Mouse (Mus musculus) small intestine, adult 2 months (tissue): ENCODE results near the gene Mtap. TPM values are rescaled to one million over a fixed set of nuclear protein-coding genes. Genes with fewer than 3 reads are reported as not detected.

Experiments
- H3K27ac ChIP-seq: fragments of 200-500 bp; 2 replicates; pipeline ENCODE4 v1.5.1; 2012; ENCODE audit warnings: low read depth, low read length, control low read depth, inconsistent platforms; ENCODE audit not compliant: insufficient read depth
- H3K27me3 ChIP-seq: fragments of 200-500 bp; 2 replicates; pipeline ENCODE4 v1.6.1; 2012; ENCODE audit warnings: mild to moderate bottlenecking, moderate library complexity, low read length, inconsistent platforms; ENCODE audit not compliant: control insufficient read depth, insufficient read depth
- H3K36me3 ChIP-seq: fragments of 200-500 bp; 2 replicates; pipeline ENCODE4 v1.6.1; 2012; ENCODE audit warnings: mild to moderate bottlenecking, low read length, control low read depth, inconsistent platforms; ENCODE audit not compliant: control insufficient read depth, insufficient read depth
- H3K4me1 ChIP-seq: fragments of 200-500 bp; 2 replicates; pipeline ENCODE4 v1.6.1; 2012; ENCODE audit warnings: low read length, inconsistent platforms, mixed read lengths; ENCODE audit not compliant: control insufficient read depth, insufficient read depth, insufficient read length
- H3K4me3 ChIP-seq: fragments of 200-500 bp; 2 replicates; pipeline ENCODE4 v1.5.1; 2012; ENCODE audit warnings: low read depth, mild to moderate bottlenecking, control low read depth, inconsistent platforms, low read length, moderate library complexity
- CTCF ChIP-seq: fragments of 200-500 bp; IDR thresholded peaks from 2 replicates; pipeline ENCODE4 v1.5.1; 2012; ENCODE audit warnings: low read depth, mild to moderate bottlenecking, control low read depth, inconsistent platforms, low read length, moderate library complexity, mixed read lengths; ENCODE audit not compliant: insufficient replicate concordance, insufficient read length; ENCODE audit errors: extremely low read depth
- POLR2A ChIP-seq: fragments of 200-500 bp; IDR thresholded peaks from 2 replicates; pipeline ENCODE4 v1.6.1; 2012; ENCODE audit warnings: low read depth, mild to moderate bottlenecking, control low read depth, inconsistent platforms, low read length, moderate library complexity
- WGBS: fragments of 180-500 bp; shearing (Covaris S2); methylation state at CpG from one replicate; pipeline ENCODE4 v1.1.7; 2018; 5-methylcytosine and 5-hydroxymethylcytosine counted together
- polyA plus RNA-seq: library from polyadenylated mRNA; depleted of rRNA; stranded (reverse); fragments of >200 nt; gene quantifications from 2 replicates; pipeline ENCODE4 v1.2.3, GENCODE M21; 2012

Mtap gene
- polyA plus RNA-seq, 1 experiment = 0.87 TPM

DNA sequence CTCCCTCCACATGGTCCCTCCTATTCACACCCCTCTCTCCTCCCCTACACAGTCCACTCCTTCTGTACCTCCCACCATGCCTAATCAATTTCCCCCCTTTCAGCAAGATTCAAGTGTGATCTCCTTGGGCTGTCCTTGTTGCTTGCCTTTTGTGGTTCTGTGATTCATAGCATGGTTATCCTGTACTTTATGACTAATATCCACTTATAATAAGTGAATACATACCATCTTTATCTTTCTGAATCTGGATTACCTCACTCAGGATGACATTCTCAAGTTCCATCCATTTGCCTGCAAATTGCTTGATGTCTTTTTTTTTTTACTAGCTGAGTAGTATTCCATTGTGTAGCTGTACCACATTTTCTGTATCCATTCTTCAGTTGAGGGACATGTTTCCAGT lies 12.3 kb downstream of the Mtap start:
- no peaks in the 10 kb centered on the region for H3K4me1 ChIP-seq
- H3K27ac ChIP-seq = no peak overlapping the region
- no peaks in the 10 kb centered on the region; the same call in 1 of the 2 replicates for H3K36me3 ChIP-seq
- TF ChIP-seq CTCF (no peak), POLR2A (no peak)
- H3K27me3 ChIP-seq = no peaks in the 10 kb centered on the region
- no peak overlapping the region for H3K4me3 ChIP-seq

DNA sequence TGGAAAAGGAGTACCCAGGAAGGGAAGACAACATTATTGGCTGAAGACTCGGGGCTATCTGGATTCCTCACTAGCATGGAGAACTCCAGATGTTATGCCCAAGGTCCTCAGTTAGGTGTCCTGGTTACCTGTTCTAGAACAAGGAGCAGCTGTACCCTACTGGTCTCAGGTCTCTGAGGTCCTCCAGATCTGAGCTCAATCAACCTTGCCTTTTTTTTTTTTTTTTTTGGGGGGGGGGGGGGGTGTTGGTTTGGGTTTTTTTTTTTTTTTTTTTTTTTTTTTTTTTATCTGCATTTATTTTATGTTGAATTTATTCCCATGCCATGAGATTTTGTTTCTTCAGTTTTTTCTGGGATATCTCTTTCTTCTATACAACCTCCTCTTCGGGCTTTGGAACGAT lies 24.5 kb downstream of the Mtap start:
- TF ChIP-seq POLR2A (no peak), CTCF (no peak)
- Histone ChIP-seq H3K4me1 (no peaks in the 10 kb centered on the region), H3K4me3 (no peak overlapping the region), H3K27me3 (no peaks in the 10 kb centered on the region), H3K36me3 (peaks cover 12% of the 10 kb centered on the region), H3K27ac (no peak overlapping the region)
- WGBS = 96% methylated on average over 3 of the region's 3 CpGs

DNA sequence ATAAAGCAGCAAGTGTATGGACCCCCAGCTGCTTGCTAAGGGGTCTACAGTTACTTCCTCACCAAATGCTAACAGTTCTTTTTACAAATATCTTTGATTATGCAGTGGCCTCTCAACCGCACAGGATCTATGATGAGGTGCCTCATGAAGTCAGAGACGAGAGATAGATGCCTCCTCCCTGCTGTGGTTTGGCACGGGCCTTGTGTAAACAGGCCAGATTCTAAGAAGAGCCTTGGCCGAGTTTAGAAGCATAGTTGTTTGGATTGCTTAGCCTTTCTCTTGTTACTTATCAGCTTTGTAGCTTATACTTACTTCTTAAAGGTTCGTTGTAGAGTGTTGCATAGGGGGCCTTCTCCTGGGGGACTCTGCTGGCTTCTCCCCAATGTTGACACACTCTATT lies 25.6 kb downstream of the Mtap start:
- H3K4me1 ChIP-seq = no peaks in the 10 kb centered on the region
- TF ChIP-seq CTCF (no peak), POLR2A (no peak)
- 66% methylated on average over 5 of the region's 5 CpGs for WGBS
- no peak overlapping the region for H3K27ac ChIP-seq
- H3K4me3 ChIP-seq = no peak overlapping the region
- peaks cover 12% of the 10 kb centered on the region for H3K36me3 ChIP-seq
- no peaks in the 10 kb centered on the region for H3K27me3 ChIP-seq

DNA sequence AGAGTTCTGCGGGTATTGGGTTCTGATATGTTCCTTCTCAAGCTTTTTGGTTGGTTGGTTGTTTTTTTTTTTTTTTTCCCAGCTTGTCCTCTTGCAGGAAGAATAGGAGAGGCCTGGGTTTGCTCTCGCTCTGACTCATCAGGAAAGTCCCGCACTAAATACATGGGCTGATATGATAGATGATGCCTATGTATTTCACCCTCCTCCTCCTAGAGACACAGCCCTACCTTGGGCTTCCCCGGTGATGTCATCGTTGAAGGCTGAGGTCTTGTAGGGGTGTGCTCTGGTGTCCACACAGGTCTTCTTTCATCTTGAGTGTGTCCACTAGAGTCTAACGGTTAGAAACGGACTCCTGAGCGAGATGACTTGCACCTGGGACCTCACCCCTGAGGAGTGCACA lies 26.7 kb downstream of the Mtap start:
- WGBS = 91% methylated on average over 8 of the region's 8 CpGs
- H3K4me3 ChIP-seq = no peak overlapping the region
- no peak overlapping the region for H3K27ac ChIP-seq
- no peaks in the 10 kb centered on the region for H3K4me1 ChIP-seq
- no peak for TF ChIP-seq POLR2A
- no peak for TF ChIP-seq CTCF
- H3K27me3 ChIP-seq = no peaks in the 10 kb centered on the region
- H3K36me3 ChIP-seq = peaks cover 9% of the 10 kb centered on the region

DNA sequence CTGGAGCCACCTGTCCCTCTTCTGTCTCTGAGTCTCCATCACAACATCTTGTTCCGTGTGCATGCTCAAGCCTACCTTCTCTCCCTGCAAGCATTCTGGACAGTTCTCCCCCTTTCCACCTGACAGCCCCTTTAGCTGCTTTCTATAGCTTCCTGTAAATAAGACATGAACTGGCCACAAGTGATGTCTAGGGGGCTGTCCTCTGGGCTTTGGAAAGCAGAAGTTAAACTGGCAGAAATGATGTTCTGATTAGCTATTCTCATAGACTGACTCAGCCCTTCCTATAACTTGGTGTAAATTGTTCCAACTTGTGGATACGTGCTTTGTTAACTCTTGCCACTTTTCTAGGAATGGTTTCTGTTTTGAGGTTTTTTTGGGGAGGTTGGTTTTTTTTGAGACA lies 27.8 kb downstream of the Mtap start:
- no peak overlapping the region for H3K27ac ChIP-seq
- H3K4me1 ChIP-seq = no peaks in the 10 kb centered on the region
- peaks cover 9% of the 10 kb centered on the region for H3K36me3 ChIP-seq
- TF ChIP-seq POLR2A (no peak), CTCF (no peak)
- no peak overlapping the region for H3K4me3 ChIP-seq
- no peaks in the 10 kb centered on the region for H3K27me3 ChIP-seq
- WGBS = 93% methylated on average over 2 of the region's 2 CpGs

DNA sequence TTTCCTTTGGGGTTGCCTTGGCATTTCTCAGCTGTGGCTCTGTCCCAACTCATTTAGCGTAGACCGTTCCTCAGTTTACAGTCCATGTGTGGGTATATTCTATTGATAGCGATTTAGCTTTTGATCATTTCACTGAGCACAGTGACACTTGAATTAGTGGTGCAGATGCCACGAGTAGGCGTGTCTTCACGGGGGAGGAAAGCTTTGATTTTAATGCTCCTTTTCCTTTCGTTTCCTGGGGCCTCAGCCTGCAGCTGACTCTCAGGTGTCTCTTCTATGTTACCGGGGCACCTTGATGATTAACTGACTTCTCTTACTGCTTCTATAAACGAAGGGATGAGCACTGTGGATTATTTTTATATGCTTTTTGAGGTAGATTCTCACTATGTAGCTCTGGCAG lies 32.0 kb downstream of the Mtap start:
- 87% methylated on average over 9 of the region's 9 CpGs for WGBS

DNA sequence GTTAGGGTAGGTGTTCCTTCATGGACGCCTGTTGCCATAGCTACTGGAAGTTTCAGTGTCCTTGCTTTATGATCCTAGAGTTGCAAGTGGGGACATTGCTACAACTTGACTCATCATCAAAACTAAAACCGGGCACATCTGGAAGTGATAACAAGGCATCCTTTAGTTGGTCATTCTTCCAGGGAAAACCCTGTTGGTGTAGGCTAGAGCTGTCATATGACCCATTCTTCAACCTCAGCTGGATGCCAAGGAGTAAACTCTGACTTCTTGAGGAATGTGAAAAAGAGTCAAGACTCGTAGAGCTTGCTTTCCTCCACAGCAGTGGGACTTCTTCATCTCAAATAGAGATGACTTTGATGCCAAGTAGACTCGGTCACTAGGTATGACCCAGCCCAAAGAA lies 32.8 kb downstream of the Mtap start:
- no peak overlapping the region for H3K27ac ChIP-seq
- WGBS = 86% methylated on average over 4 of the region's 4 CpGs
- H3K4me1 ChIP-seq = no peaks in the 10 kb centered on the region
- no peaks in the 10 kb centered on the region for H3K27me3 ChIP-seq
- no peak overlapping the region for H3K4me3 ChIP-seq
- TF ChIP-seq POLR2A = no peak
- TF ChIP-seq CTCF = no peak
- peaks cover 16% of the 10 kb centered on the region for H3K36me3 ChIP-seq

More for the DNA sequence above, 32.0 kb downstream of the Mtap start:
- H3K4me3 ChIP-seq = no peak overlapping the region
- no peaks in the 10 kb centered on the region for H3K27me3 ChIP-seq
- TF ChIP-seq POLR2A = no peak
- H3K27ac ChIP-seq = no peak overlapping the region
- H3K4me1 ChIP-seq = no peaks in the 10 kb centered on the region
- peaks cover 14% of the 10 kb centered on the region for H3K36me3 ChIP-seq

DNA sequence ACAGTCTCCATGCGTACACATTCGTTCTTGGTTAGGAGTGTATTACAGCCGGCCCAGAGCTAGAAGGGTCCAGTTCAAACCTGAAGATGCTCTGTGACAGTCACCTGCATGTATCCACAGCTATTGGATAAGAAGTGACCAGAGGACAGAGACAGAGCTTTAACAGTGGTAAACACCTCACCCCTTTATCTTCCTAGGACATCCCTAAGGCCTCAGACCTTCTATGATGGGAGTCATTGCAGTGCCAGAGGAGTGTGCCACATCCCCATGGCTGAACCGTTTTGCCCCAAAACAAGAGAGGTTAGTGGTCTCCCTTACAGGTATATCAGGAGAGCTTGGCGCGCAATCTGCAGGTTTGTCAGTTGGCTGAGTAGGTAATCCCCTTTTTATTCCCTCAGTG lies 34.0 kb downstream of the Mtap start:
- WGBS = 92% methylated on average over 6 of the region's 6 CpGs

More for the DNA sequence above, 34.0 kb downstream of the Mtap start:
- Histone ChIP-seq H3K36me3 (peaks cover 20% of the 10 kb centered on the region), H3K27me3 (no peaks in the 10 kb centered on the region), H3K4me3 (no peak overlapping the region), H3K27ac (no peak overlapping the region), H3K4me1 (no peaks in the 10 kb centered on the region)
- TF ChIP-seq CTCF (no peak), POLR2A (no peak)
